Mouse (Mus musculus): ENCODE measurements at regions not wholly inside any gene's neighbourhood (a gene's known extent, or its start where the extent isn't known, plus 50 kb on each side); places are given as distances from the start of the nearest gene placed in this dataset.

DNA sequence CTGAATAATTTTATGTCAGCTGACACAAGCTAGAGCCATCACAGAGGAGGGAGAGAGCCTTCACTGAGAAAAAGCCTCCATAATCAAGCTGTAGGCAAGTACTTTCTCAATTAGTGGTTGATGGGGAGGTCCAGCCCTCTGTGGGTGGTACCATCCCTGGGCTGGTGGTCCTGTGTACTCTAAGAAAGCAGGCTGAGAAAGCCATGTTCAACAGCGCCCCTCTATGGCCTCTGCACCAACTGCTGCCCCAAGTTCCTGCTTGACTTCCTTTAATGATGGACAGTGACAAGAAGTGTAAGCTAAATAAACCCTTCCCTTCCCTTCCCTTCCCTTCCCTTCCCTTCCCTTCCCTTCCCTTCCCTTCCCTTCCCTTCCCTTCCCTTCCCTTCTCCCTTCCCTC is 211.2 kb upstream of the Egln3 start:
- WGBS: 72% methylated on average over 1 of the region's 1 CpGs
- Histone ChIP-seq H3K4me3 (ENCODE audit: low read depth, low read length) (no peak overlapping the region), H3K27ac (ENCODE audit: insufficient read depth, low read depth, low read length) (no peak overlapping the region), H3K4me1 (ENCODE audit: control insufficient read depth, insufficient read depth, insufficient read length, low read length) (peaks cover 3% of the 10 kb centered on the region; the same call in 1 of the 2 replicates), H3K27me3 (ENCODE audit: control insufficient read depth, insufficient read depth, low read length) (no peaks in the 10 kb centered on the region), H3K36me3 (ENCODE audit: control insufficient read depth, insufficient read depth, low read length) (no peaks in the 10 kb centered on the region)
- no peak for TF ChIP-seq POLR2A (IDR thresholded peaks at IDR 0.05; ENCODE audit: low read depth, low read length)
- TF ChIP-seq CTCF (IDR thresholded peaks at IDR 0.05; ENCODE audit: extremely low read depth, insufficient read length, insufficient replicate concordance, low read depth, low read length): no peak

- no peak for TF ChIP-seq POLR2A (IDR thresholded peaks at IDR 0.05; ENCODE audit: low read depth, low read length)
- TF ChIP-seq CTCF (IDR thresholded peaks at IDR 0.05; ENCODE audit: extremely low read depth, insufficient read length, insufficient replicate concordance, low read depth, low read length): no peak
- WGBS: 27% methylated on average over 5 of the region's 5 CpGs
- H3K27ac ChIP-seq (ENCODE audit: insufficient read depth, low read depth, low read length): no peak overlapping the region
- H3K4me3 ChIP-seq (ENCODE audit: low read depth, low read length): no peak overlapping the region
- H3K36me3 ChIP-seq (ENCODE audit: control insufficient read depth, insufficient read depth, low read length): no peaks in the 10 kb centered on the region
- H3K4me1 ChIP-seq (ENCODE audit: control insufficient read depth, insufficient read depth, insufficient read length, low read length): peaks cover 3% of the 10 kb centered on the region; the same call in 1 of the 2 replicates
- no peaks in the 10 kb centered on the region for H3K27me3 ChIP-seq (ENCODE audit: control insufficient read depth, insufficient read depth, low read length)
Observed at GRCm38 (mm10) chr12:54414201-54414600, 210.5 kb upstream of the Egln3 start.

- no peak overlapping the region for H3K27ac ChIP-seq (ENCODE audit: insufficient read depth, low read depth, low read length)
- no peak overlapping the region for H3K4me3 ChIP-seq (ENCODE audit: low read depth, low read length)
- no peaks in the 10 kb centered on the region for H3K36me3 ChIP-seq (ENCODE audit: control insufficient read depth, insufficient read depth, low read length)
- no peaks in the 10 kb centered on the region for H3K27me3 ChIP-seq (ENCODE audit: control insufficient read depth, insufficient read depth, low read length)
- H3K4me1 ChIP-seq (ENCODE audit: control insufficient read depth, insufficient read depth, insufficient read length, low read length): peaks cover 3% of the 10 kb centered on the region; the same call in 1 of the 2 replicates
- no peak for TF ChIP-seq CTCF (IDR thresholded peaks at IDR 0.05; ENCODE audit: extremely low read depth, insufficient read length, insufficient replicate concordance, low read depth, low read length)
- no peak for TF ChIP-seq POLR2A (IDR thresholded peaks at IDR 0.05; ENCODE audit: low read depth, low read length)
- 92% methylated on average over 7 of the region's 7 CpGs for WGBS
Observed at GRCm38 (mm10) chr12:54410038-54410605, 206.5 kb upstream of the Egln3 start.

GRCm38 (mm10) chr12:54408906-54409305 is 205.2 kb upstream of the Egln3 start:
- H3K4me1 ChIP-seq (ENCODE audit: control insufficient read depth, insufficient read depth, insufficient read length, low read length): no peaks in the 10 kb centered on the region
- H3K27ac ChIP-seq (ENCODE audit: insufficient read depth, low read depth, low read length): no peak overlapping the region
- no peak for TF ChIP-seq POLR2A (IDR thresholded peaks at IDR 0.05; ENCODE audit: low read depth, low read length)
- no peak for TF ChIP-seq CTCF (IDR thresholded peaks at IDR 0.05; ENCODE audit: extremely low read depth, insufficient read length, insufficient replicate concordance, low read depth, low read length)
- H3K4me3 ChIP-seq (ENCODE audit: low read depth, low read length): no peak overlapping the region
- no peaks in the 10 kb centered on the region for H3K27me3 ChIP-seq (ENCODE audit: control insufficient read depth, insufficient read depth, low read length)
- WGBS: 82% methylated on average over 6 of the region's 6 CpGs
- H3K36me3 ChIP-seq (ENCODE audit: control insufficient read depth, insufficient read depth, low read length): no peaks in the 10 kb centered on the region

- H3K27me3 ChIP-seq (ENCODE audit: control insufficient read depth, insufficient read depth, low read length): no peaks in the 10 kb centered on the region
- no peak for TF ChIP-seq POLR2A (IDR thresholded peaks at IDR 0.05; ENCODE audit: low read depth, low read length)
- no peak for TF ChIP-seq CTCF (IDR thresholded peaks at IDR 0.05; ENCODE audit: extremely low read depth, insufficient read length, insufficient replicate concordance, low read depth, low read length)
- no peak overlapping the region for H3K4me3 ChIP-seq (ENCODE audit: low read depth, low read length)
- WGBS: 75% methylated on average over 6 of the region's 6 CpGs
- H3K4me1 ChIP-seq (ENCODE audit: control insufficient read depth, insufficient read depth, insufficient read length, low read length): no peaks in the 10 kb centered on the region; the same call in 1 of the 2 replicates
- no peaks in the 10 kb centered on the region for H3K36me3 ChIP-seq (ENCODE audit: control insufficient read depth, insufficient read depth, low read length)
- no peak overlapping the region for H3K27ac ChIP-seq (ENCODE audit: insufficient read depth, low read depth, low read length)
Observed at GRCm38 (mm10) chr12:54407301-54407896, 203.7 kb upstream of the Egln3 start.

- TF ChIP-seq CTCF (IDR thresholded peaks at IDR 0.05; ENCODE audit: extremely low read depth, insufficient read length, insufficient replicate concordance, low read depth, low read length): no peak
- TF ChIP-seq POLR2A (IDR thresholded peaks at IDR 0.05; ENCODE audit: low read depth, low read length): no peak
- Histone ChIP-seq H3K4me1 (ENCODE audit: control insufficient read depth, insufficient read depth, insufficient read length, low read length) (peaks cover 1% of the 10 kb centered on the region), H3K27me3 (ENCODE audit: control insufficient read depth, insufficient read depth, low read length) (no peaks in the 10 kb centered on the region), H3K27ac (ENCODE audit: insufficient read depth, low read depth, low read length) (no peak overlapping the region), H3K4me3 (ENCODE audit: low read depth, low read length) (no peak overlapping the region), H3K36me3 (ENCODE audit: control insufficient read depth, insufficient read depth, low read length) (no peaks in the 10 kb centered on the region)
- 72% methylated on average over 14 of the region's 14 CpGs for WGBS
Observed at GRCm38 (mm10) chr12:54405066-54405465, 201.4 kb upstream of the Egln3 start.

DNA sequence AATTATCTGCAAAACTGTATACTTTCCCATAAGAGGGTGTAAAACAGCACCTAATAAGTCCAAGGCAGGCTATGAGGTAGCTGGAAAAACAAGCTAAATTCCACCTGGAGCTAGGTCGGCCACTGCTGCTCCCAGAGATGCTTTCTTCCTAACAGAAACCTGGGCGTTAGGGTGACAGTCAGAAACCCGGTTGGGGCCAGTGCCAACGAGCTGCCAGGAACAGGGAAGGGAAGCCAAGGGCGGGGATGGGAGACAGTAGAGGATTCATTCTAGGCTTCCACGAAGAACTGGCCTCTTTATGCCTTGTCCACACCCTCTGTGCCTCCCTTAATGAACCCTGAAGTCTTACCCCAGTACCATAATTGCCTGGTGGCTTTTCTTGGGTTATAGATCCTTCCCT is 198.9 kb upstream of the Egln3 start:
- Histone ChIP-seq H3K4me3 (ENCODE audit: low read depth, low read length) (no peak overlapping the region), H3K36me3 (ENCODE audit: control insufficient read depth, insufficient read depth, low read length) (no peaks in the 10 kb centered on the region), H3K27ac (ENCODE audit: insufficient read depth, low read depth, low read length) (no peak overlapping the region), H3K27me3 (ENCODE audit: control insufficient read depth, insufficient read depth, low read length) (no peaks in the 10 kb centered on the region), H3K4me1 (ENCODE audit: control insufficient read depth, insufficient read depth, insufficient read length, low read length) (peaks cover 3% of the 10 kb centered on the region)
- no peak for TF ChIP-seq CTCF (IDR thresholded peaks at IDR 0.05; ENCODE audit: extremely low read depth, insufficient read length, insufficient replicate concordance, low read depth, low read length)
- TF ChIP-seq POLR2A (IDR thresholded peaks at IDR 0.05; ENCODE audit: low read depth, low read length): no peak
- 37% methylated on average over 6 of the region's 6 CpGs for WGBS
